Mouse (Mus musculus): Measurements from ENCODE around the gene Gm20388.

GRCm38 (mm10) chr8:120371725-120372457 is 461.2 kb downstream of the Gm20388 start:
- 0 out of 2 replicates have a peak, but pooled peaks have one; percentile 21 for TF ChIP-seq CTCF (IDR thresholded peaks at IDR 0.05; ENCODE audit: low read depth)
- peak; percentile 100 for TF ChIP-seq EP300 (IDR thresholded peaks at IDR 0.05; ENCODE audit: low read depth)

All from liver, embryonic 14.5 days (tissue).